Mouse (Mus musculus) cerebellum, postnatal 36 days (tissue): Measurements from ENCODE around the gene Skap2.

ENCODE experiments used
- DNase-seq, 2 experiments: peaks; one replicate each; pipeline ENCODE4 v3.0.0; 2021 to 2022; ENCODE audit warnings: mixed read lengths in 2 of 2

Gene Skap2

GRCm38 (mm10) chr6:51882880-51883274, 129.5 kb downstream of the Skap2 start:
- no peak for DNase-seq

DNA sequence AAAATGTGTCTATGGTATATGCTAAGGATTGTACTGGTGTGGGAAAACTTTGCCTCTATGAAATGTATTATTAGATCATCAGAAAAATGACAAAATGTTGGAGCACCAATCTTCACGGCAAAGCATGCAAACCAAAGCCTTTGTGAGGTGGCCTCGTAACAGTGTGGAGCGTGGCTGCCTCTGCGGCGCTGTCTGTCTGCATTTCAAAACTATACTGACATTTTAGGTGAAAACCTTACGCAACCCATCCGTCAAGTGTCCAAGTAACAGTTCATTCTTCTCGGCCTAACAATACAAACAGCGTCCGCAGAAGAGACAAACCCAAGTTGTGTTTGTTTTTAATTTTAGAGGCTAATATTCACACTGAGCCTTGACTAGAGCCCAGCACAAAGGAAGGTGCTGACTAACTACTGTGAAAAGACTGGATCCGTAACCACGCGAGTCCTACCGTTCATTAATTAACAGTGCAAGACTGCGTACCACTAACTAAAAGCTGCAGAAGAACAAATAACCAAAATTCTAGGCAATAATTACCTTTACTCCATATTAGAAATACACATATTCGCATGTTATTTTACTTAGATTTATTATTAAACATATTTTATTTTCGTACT, 130.0 kb downstream of the Skap2 start:
- no peak for DNase-seq

DNA sequence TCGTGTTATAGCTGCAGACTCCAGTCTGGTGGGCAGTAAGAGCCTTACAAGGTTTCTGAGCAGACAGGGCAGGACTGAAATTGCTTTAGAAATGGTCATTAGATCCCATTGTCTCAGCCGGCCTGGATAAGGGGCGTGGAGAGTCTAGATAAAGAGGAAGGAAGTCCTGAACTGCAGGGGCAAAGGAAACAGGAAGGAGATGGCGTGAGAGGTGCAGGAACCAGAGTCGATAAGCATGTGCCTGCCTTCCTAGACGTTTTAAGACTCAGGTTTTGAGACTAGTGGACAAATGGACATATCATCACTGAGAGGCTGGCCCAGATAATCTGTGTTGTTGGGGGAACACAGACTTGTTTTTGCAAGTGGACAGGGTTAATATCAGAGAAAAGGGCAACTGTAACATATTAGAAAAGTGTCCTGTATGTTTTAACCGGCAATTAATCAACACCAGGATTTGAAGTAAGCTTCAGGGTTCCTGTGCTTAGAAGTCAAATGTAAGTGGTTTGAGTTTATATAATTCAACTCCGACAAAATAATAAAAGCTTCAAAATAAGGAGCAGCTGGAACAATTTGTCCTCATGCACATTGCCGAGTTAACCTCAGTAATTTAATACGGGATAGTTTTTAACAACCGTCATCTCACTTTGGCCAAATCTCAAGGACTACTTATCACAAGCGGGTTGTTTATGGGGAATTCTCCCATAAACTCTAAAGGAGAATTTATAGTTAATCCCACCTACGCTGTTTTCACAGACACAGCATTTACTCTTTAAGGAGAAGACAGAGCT, 131.0 kb downstream of the Skap2 start:
- no peak for DNase-seq

DNA sequence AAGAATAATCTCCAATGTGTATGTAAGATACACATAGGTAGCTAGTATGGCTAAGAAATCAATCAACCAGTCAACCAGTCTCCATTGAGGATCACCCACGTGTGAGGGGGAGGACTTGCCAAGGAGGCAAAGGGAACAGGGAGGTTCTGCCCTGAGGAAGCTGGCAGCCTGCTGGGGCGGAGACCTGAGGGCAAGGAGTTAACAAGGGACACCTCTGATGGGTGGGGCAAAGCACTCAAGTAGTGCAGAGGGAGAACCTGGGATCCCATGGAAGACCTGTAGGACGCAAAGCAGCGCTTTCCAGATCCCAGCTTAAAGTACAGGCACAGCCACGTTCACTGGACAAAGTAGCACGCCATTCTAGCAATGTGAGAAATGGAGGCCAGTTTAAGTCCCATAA, 131.6 kb downstream of the Skap2 start:
- no peak for DNase-seq

GRCm38 (mm10) chr6:51878551-51878950, 133.8 kb downstream of the Skap2 start:
- DNase-seq: no peak

DNA sequence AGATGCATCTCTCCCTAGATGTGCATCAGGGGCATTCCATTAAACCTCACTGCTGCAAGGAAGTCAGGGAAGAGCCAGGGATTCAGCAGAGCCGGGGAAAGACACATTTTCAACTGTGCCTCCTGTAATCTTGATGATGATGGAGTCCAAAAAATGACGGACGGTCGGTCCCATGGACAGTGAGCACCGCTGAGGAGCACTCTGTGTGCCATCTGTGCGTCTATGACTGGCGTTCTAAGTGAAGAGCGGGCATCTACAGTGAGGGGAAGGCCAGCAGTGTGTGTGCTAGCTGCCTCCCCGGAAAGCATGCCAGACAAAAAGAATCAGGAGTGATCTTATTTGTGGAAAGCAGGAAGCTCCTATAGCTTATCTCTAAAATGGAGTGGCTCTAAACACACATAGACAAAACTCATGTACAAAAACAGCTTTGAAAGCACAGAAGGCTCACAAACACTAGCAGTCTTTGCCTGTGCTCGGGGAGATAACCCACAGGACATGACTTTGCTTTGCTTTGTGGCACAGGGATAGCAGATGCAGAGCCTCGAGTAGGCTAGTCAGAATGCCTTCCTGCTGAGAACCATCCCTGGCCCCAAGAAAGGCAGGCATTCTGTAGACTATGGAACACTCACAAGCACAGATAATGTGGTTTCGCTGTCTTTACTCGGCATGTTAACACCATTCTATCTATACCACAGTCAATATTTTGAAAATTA, 135.4 kb downstream of the Skap2 start:
- DNase-seq: no peak

- no peak for DNase-seq
These were observed 136.3 kb downstream of the Skap2 start for GRCm38 (mm10) chr6:51875884-51876626.

- DNase-seq: no peak
These were observed 138.3 kb downstream of the Skap2 start for GRCm38 (mm10) chr6:51874035-51874434.

DNA sequence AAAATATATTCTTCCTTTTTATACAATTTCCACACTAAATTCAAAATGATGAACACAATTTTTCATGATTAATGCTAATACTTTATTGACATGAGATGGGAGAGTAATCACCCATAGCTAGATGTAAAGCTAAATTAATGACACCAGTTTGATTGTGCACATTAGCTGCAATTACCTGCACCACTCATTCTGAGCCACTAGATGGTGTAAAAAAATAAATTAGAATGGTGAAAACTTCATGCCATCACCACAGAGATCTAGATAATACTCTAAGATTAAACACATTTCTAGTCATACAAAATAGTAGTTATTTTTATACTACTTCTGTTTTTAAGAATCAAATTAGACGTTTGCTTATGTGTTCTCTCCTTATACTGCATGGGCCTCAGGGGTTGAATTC, 141.2 kb downstream of the Skap2 start:
- DNase-seq: no peak

DNA sequence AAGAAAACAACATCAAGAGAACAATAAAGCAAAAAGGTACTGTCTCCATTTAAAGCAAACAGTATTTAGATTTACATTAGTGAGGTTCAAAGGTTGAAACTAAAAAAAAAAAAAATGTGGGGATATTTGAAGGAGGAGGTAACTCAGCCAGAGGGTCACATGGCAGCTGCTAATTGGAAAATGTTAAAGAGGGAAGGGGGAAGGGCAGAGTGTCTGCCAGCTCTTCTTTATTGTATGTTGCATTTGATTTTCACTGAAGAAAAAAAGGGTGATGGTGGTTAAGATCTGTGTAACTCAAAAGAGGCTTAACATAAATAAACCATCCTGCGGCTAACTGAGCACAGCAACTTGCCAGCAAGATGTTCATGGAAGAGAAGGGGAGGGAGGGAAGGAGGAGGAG, 142.1 kb downstream of the Skap2 start:
- DNase-seq: no peak

GRCm38 (mm10) chr6:51866596-51866995, 145.8 kb downstream of the Skap2 start:
- DNase-seq: no peak

GRCm38 (mm10) chr6:51863508-51863907, 148.8 kb downstream of the Skap2 start:
- no peak for DNase-seq

DNA sequence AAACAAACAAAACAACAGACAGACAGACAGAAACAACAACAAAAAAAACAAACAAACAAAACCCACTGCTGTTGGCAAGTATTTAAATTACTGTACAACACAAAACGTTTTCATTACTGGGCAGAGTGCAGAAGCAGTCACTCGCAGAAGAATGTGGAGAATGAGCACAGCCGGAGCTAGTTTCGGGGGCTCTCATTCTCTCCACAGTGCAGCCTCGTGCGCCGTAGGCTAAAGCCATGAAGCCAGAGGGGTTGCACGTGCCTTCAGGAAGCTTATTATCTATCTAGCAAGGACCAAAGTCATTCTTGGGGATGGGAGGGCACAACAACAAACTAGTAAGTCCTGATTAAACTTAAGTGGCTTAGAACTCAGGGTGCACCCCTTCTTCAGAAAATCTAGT, 152.0 kb downstream of the Skap2 start:
- no peak for DNase-seq

DNA sequence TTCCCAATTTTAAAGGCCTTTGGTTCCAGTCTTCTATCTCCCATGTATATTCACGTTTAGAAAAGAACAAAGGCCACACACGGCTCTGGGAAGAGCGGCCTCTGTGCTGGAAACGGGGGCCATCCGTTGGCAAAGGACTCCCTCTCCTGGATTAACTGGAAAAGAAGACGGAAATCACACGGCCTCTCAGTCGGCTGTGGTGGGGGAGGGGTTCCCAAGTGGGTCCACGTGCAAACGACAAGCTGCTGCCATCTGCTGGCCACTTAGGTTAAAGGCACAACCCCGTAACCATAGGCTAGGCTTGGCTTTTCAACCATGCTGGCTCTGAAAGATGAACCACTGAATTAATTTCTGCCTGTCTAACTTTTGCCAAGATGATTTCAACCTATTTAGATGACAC, 154.5 kb downstream of the Skap2 start:
- DNase-seq: peak; percentile 98 to 99

DNA sequence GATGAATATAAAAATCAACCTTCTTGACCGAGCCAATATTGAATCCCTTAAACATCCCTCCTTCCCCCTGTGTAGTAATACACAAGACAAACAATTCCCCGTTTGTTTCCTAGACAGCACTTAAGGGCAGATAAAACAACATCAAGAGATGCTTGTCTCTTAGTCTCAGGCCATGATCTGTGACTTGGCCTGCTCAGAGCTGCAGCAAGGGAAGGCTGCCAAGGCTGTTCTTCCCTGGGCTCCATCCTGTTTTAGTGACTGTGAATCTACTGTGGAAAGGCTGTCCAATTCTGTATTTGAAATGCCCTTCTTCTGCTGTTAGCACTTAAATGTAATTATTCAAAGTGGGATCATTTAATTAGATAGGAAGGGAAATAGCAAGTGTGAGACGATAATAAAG, 159.1 kb downstream of the Skap2 start:
- peak; percentile 60 to 65 for DNase-seq

- DNase-seq: no peak
These were observed 159.7 kb downstream of the Skap2 start for GRCm38 (mm10) chr6:51852643-51853042.

DNA sequence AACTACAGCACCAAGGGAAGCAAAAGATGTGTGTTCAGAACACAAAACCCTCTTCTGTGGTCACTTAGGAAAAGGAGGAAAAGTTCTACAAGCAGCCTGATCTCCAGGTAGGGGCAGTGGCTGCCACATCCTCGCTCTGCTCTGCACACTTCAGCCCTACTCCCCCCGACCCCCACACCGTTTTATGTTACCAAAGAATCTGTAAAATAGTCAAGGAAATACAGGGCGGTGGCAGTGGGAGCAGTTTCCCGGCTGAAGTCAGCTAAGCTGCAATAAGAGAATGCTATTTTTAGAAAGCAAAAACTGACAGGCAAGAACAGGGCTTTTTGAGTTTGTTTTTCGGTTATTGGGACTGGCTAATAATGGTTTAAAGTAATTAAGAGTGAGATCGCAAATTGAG, 160.8 kb downstream of the Skap2 start:
- DNase-seq: no peak

DNA sequence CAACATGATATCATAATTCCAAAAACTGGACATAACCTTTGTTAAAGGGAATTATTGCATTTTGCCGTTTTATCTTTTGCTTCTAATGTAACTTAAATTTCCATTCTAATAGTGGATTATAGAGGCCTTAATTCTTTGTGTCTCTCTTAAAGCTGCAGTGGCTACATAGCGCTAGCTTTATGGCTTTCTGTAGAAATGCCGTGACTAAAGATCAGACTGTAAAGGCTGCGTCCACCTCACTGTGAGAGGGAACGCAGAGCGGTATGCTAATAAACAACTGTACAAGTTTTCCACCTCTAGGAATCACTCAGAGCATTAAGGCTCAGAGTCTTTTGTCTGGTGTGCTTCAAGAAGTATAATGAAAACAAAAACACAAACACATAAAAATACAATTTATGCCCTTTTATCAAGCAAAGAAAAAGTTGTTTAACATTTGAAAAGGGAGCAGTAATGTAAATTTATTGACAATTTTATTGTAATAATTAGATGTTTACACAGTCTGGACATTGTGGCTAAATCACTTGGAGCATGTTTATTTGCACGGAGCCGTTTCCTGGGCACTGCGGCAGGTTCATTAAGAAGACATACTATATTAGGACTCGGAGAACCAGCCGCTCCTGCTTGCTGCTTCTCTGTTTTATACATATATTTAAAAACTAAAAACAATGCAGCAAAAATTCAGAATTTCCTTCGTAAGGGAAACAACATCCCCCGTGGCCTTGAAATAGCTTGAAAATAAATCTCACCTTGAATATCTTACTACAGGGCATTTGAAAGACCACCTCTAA, 162.1 kb downstream of the Skap2 start:
- DNase-seq: peak in 1 of 2 experiments; percentile 34

- peak; percentile 55 to 63 for DNase-seq
These were observed 162.8 kb downstream of the Skap2 start for GRCm38 (mm10) chr6:51849561-51849960.

DNA sequence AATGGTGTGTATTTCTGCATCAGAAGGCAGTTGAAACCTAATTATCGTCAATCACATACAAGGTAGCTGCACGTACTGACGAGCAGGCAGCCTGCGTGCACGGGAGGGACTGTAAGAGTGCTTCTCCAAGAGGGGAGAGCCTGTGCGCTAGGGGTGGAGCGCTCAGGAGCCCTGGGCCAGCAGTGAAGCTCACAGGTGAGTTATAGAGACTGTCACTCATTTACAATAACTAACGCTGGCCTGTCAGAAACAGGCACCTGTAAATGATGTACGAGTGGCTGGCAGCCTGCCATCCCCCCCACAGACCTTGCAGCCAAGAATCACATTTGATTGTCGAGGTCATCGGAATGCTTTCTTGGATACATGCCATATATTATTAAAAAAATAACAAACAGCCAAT, 168.2 kb downstream of the Skap2 start:
- peak; percentile 49 to 51 for DNase-seq

GRCm38 (mm10) chr6:51843081-51843480, 169.3 kb downstream of the Skap2 start:
- DNase-seq: no peak

DNA sequence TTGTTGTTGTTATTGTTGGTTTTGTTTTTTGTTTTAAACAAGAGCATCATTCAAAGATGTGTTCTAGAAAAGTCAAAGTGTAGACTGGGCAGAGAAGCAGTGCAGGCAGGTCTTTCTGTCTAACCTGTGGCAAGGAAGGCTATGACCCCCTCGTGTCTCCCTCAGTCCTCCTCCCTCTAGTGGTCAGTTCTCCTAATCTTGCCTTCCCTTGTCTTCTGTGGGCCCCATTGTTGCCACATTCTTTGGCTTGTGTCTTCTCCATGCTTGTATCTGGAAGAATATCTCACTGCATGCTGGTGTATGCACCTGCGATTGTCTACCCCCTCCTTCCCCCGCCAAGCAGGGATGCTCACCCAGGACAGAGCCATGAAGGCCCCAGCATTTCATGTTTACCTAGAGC, 174.2 kb downstream of the Skap2 start:
- no peak for DNase-seq
